10 mouse cellular contexts compared by ENCODE assay signal in genomic region chr12:117196721-117197425, GRCm38 (mm10).
DNase-seq lines count a peak whose midpoint lies in the region; ATAC-seq and TF ChIP-seq lines count a peak whose summit lies in the region.
"Had no signal": no experiment of that assay in that cellular context is flagged by ENCODE, and none has a peak within 500 bp of the region (broad histone marks: within the 10 kb centered on the region; RNA-seq: fewer than 3 reads in every experiment).

No protein-coding gene starts in this region.

- ATAC-seq in kidney, postnatal 0 days (replicated peaks; ENCODE audit: low FRiP score, low read depth) = no peak
- peak; percentile 94 for ATAC-seq in forebrain, postnatal 0 days
- peak; percentile 89 for ATAC-seq in neural tube, embryonic 15.5 days (ENCODE audit: low FRiP score)
- no peak for ATAC-seq in intestine, embryonic 15.5 days
- no peak for ATAC-seq in megakaryocyte, adult 5-6 weeks (ENCODE audit: poor library complexity, severe bottlenecking)

- H3K4me2 ChIP-seq in kidney, postnatal 0 days (ENCODE audit: low read length) = no peak overlapping the region
- H3K4me2 ChIP-seq in forebrain, postnatal 0 days (ENCODE audit: low read depth) = peak overlapping the region; percentile 39
- H3K4me2 ChIP-seq in neural tube, embryonic 15.5 days = peak overlapping the region; percentile 45
- no peak overlapping the region for H3K4me2 ChIP-seq in intestine, embryonic 15.5 days (replicated peaks)

- H3K4me3 ChIP-seq in kidney, postnatal 0 days (replicated peaks; ENCODE audit: low read depth, low read length) = no peak overlapping the region
- H3K4me3 ChIP-seq in forebrain, postnatal 0 days (ENCODE audit: low read depth, low read length) = 0 out of 2 replicates have a peak overlapping the region, but pooled peaks have one; percentile 4
- no peak overlapping the region for H3K4me3 ChIP-seq in neural tube, embryonic 15.5 days (replicated peaks)
- no peak overlapping the region for H3K4me3 ChIP-seq in intestine, embryonic 15.5 days (replicated peaks)
- H3K4me3 ChIP-seq: erythroblast, embryonic 14.5 days; megakaryocyte, embryonic 14.5 days had no signal

- no peak overlapping the region for H3K27ac ChIP-seq in kidney, postnatal 0 days
- H3K27ac ChIP-seq in forebrain, postnatal 0 days (ENCODE audit: low read depth, low read length) = peak overlapping the region; percentile 85
- H3K27ac ChIP-seq in neural tube, embryonic 15.5 days (replicated peaks) = peak overlapping the region; percentile 81
- no peak overlapping the region for H3K27ac ChIP-seq in intestine, embryonic 15.5 days

- H3K36me3 ChIP-seq in kidney, postnatal 0 days (ENCODE audit: insufficient read depth, low read length) = no peaks in the 10 kb centered on the region
- H3K36me3 ChIP-seq in forebrain, postnatal 0 days (ENCODE audit: insufficient read depth) = no peaks in the 10 kb centered on the region
- H3K36me3 ChIP-seq in neural tube, embryonic 15.5 days = no peaks in the 10 kb centered on the region
- H3K36me3 ChIP-seq in intestine, embryonic 15.5 days = no peaks in the 10 kb centered on the region

- no peaks in the 10 kb centered on the region for H3K9me3 ChIP-seq in kidney, postnatal 0 days (replicated peaks; ENCODE audit: low read length)
- no peaks in the 10 kb centered on the region for H3K9me3 ChIP-seq in forebrain, postnatal 0 days (ENCODE audit: low read length)
- H3K9me3 ChIP-seq in neural tube, embryonic 15.5 days (replicated peaks) = no peaks in the 10 kb centered on the region
- H3K9me3 ChIP-seq in intestine, embryonic 15.5 days = no peaks in the 10 kb centered on the region
- H3K9me3 ChIP-seq: megakaryocyte, embryonic 14.5 days had no signal

- no peak for TF ChIP-seq CTCF in kidney, postnatal 0 days (IDR thresholded peaks at IDR 0.05; ENCODE audit: low read depth)
- TF ChIP-seq CTCF in forebrain, postnatal 0 days (IDR thresholded peaks at IDR 0.05; ENCODE audit: low read depth) = no peak; the same call in 1 of the 2 replicates

- DNase-seq in kidney, postnatal 0 days (ENCODE audit: low spot score) = peak; percentile 24
- no peak for DNase-seq in kidney, adult 8-10 months
- DNase-seq in forebrain, postnatal 0 days = peak; percentile 88
- DNase-seq in left cerebral cortex, adult 8-10 months (ENCODE audit: low spot score in 2 of 2) = peak; percentile 52 to 86
- no peak for DNase-seq in thymus, postnatal 14 days

- no peaks in the 10 kb centered on the region for H3K4me1 ChIP-seq in kidney, postnatal 0 days (replicated peaks; ENCODE audit: insufficient read depth, low read length)
- peaks cover 55% of the 10 kb centered on the region for H3K4me1 ChIP-seq in forebrain, postnatal 0 days (ENCODE audit: insufficient read depth)
- peaks cover 50% of the 10 kb centered on the region for H3K4me1 ChIP-seq in neural tube, embryonic 15.5 days
- peaks cover 5% of the 10 kb centered on the region; the same call in 1 of the 2 replicates for H3K4me1 ChIP-seq in intestine, embryonic 15.5 days (replicated peaks)
- H3K4me1 ChIP-seq: megakaryocyte, embryonic 14.5 days had no signal

- no peaks in the 10 kb centered on the region for H3K27me3 ChIP-seq in kidney, postnatal 0 days (ENCODE audit: insufficient read depth, low read length)
- H3K27me3 ChIP-seq in forebrain, postnatal 0 days (ENCODE audit: insufficient read depth, low read length) = no peaks in the 10 kb centered on the region
- H3K27me3 ChIP-seq in neural tube, embryonic 15.5 days (replicated peaks) = no peaks in the 10 kb centered on the region
- no peaks in the 10 kb centered on the region for H3K27me3 ChIP-seq in intestine, embryonic 15.5 days (replicated peaks)
- H3K27me3 ChIP-seq: megakaryocyte, embryonic 14.5 days had no signal

- H3K9ac ChIP-seq in kidney, postnatal 0 days (ENCODE audit: low read depth, low read length) = no peak overlapping the region
- H3K9ac ChIP-seq in forebrain, postnatal 0 days = peak overlapping the region; percentile 40
- H3K9ac ChIP-seq in neural tube, embryonic 15.5 days (replicated peaks) = no peak overlapping the region
- H3K9ac ChIP-seq in intestine, embryonic 15.5 days = no peak overlapping the region

- WGBS in kidney, postnatal 0 days = 13% methylated on average over 12 of the region's 12 CpGs
- 2% methylated on average over 12 of the region's 12 CpGs for WGBS in forebrain, postnatal 0 days
- WGBS in neural tube, embryonic 15.5 days = 4% methylated on average over 12 of the region's 12 CpGs
- WGBS in intestine, embryonic 15.5 days = 19% methylated on average over 12 of the region's 12 CpGs

Comparison
In these comparisons a context has a peak if more than half of its experiments do, and no peak if none do; other contexts are left out.
1. DNase-seq: peak in kidney, postnatal 0 days (single experiment), forebrain, postnatal 0 days (single experiment) and left cerebral cortex, adult 8-10 months (2 of 2); none in kidney, adult 8-10 months (0 of 2) and thymus, postnatal 14 days (single experiment).
2. ATAC-seq: peak in forebrain, postnatal 0 days (single experiment) and neural tube, embryonic 15.5 days (single experiment); none in kidney, postnatal 0 days (single experiment), intestine, embryonic 15.5 days (single experiment) and megakaryocyte, adult 5-6 weeks (single experiment).
3. H3K27ac ChIP-seq: peak in forebrain, postnatal 0 days (single experiment) and neural tube, embryonic 15.5 days (single experiment); none in kidney, postnatal 0 days (single experiment) and intestine, embryonic 15.5 days (single experiment).
4. H3K4me2 ChIP-seq: peak in forebrain, postnatal 0 days (single experiment) and neural tube, embryonic 15.5 days (single experiment); none in kidney, postnatal 0 days (single experiment) and intestine, embryonic 15.5 days (single experiment).